Mouse (Mus musculus): ENCODE measurements around the gene Grhl1. TPM values are rescaled to one million over a fixed set of nuclear protein-coding genes. Genes with fewer than 3 reads are reported as not detected.

The Grhl1 gene
- polyA plus RNA-seq, 1 experiment, result 0.33 TPM

- WGBS, result 37% methylated on average over 2 of the region's 2 CpGs
- no peaks in the 10 kb centered on the region for H3K27me3 ChIP-seq (ENCODE audit: control insufficient read depth, insufficient read depth, low read length)
- no peak for TF ChIP-seq POLR2A (IDR thresholded peaks at IDR 0.05; ENCODE audit: low read depth, low read length)
- TF ChIP-seq CTCF (IDR thresholded peaks at IDR 0.05; ENCODE audit: extremely low read depth, insufficient read length, insufficient replicate concordance, low read depth, low read length), result peak; percentile 80; the same call in 1 of the 2 replicates
- H3K4me1 ChIP-seq (ENCODE audit: control insufficient read depth, insufficient read depth, insufficient read length, low read length), result no peaks in the 10 kb centered on the region
- no peak overlapping the region for H3K27ac ChIP-seq (ENCODE audit: insufficient read depth, low read depth, low read length)
- H3K4me3 ChIP-seq (ENCODE audit: low read depth, low read length), result no peak overlapping the region
- no peaks in the 10 kb centered on the region for H3K36me3 ChIP-seq (ENCODE audit: control insufficient read depth, insufficient read depth, low read length)
Measured at GRCm38 (mm10) chr12:24603266-24603665, 31.2 kb downstream of the Grhl1 start.

GRCm38 (mm10) chr12:24606166-24606565 lies 34.1 kb downstream of the Grhl1 start:
- WGBS, result 83% methylated on average over 10 of the region's 10 CpGs
- Histone ChIP-seq H3K27me3 (ENCODE audit: control insufficient read depth, insufficient read depth, low read length) (no peaks in the 10 kb centered on the region), H3K4me1 (ENCODE audit: control insufficient read depth, insufficient read depth, insufficient read length, low read length) (no peaks in the 10 kb centered on the region), H3K4me3 (ENCODE audit: low read depth, low read length) (no peak overlapping the region), H3K36me3 (ENCODE audit: control insufficient read depth, insufficient read depth, low read length) (no peaks in the 10 kb centered on the region), H3K27ac (ENCODE audit: insufficient read depth, low read depth, low read length) (no peak overlapping the region)
- TF ChIP-seq CTCF (IDR thresholded peaks at IDR 0.05; ENCODE audit: extremely low read depth, insufficient read length, insufficient replicate concordance, low read depth, low read length) (no peak), POLR2A (IDR thresholded peaks at IDR 0.05; ENCODE audit: low read depth, low read length) (no peak)

- no peaks in the 10 kb centered on the region for H3K4me1 ChIP-seq (ENCODE audit: control insufficient read depth, insufficient read depth, insufficient read length, low read length)
- TF ChIP-seq POLR2A (IDR thresholded peaks at IDR 0.05; ENCODE audit: low read depth, low read length) (no peak), CTCF (IDR thresholded peaks at IDR 0.05; ENCODE audit: extremely low read depth, insufficient read length, insufficient replicate concordance, low read depth, low read length) (no peak)
- no peak overlapping the region for H3K27ac ChIP-seq (ENCODE audit: insufficient read depth, low read depth, low read length)
- H3K36me3 ChIP-seq (ENCODE audit: control insufficient read depth, insufficient read depth, low read length), result 0 out of 2 replicates have a peak, but pooled peaks cover 2% of the 10 kb centered on the region
- no peak overlapping the region for H3K4me3 ChIP-seq (ENCODE audit: low read depth, low read length)
- WGBS, result 86% methylated on average over 6 of the region's 6 CpGs
- no peaks in the 10 kb centered on the region for H3K27me3 ChIP-seq (ENCODE audit: control insufficient read depth, insufficient read depth, low read length)
Measured at GRCm38 (mm10) chr12:24612591-24612990, 40.5 kb downstream of the Grhl1 start.

- Histone ChIP-seq H3K4me1 (ENCODE audit: control insufficient read depth, insufficient read depth, insufficient read length, low read length) (no peaks in the 10 kb centered on the region), H3K36me3 (ENCODE audit: control insufficient read depth, insufficient read depth, low read length) (0 out of 2 replicates have a peak, but pooled peaks cover 2% of the 10 kb centered on the region), H3K27ac (ENCODE audit: insufficient read depth, low read depth, low read length) (no peak overlapping the region), H3K27me3 (ENCODE audit: control insufficient read depth, insufficient read depth, low read length) (no peaks in the 10 kb centered on the region), H3K4me3 (ENCODE audit: low read depth, low read length) (no peak overlapping the region)
- TF ChIP-seq CTCF (IDR thresholded peaks at IDR 0.05; ENCODE audit: extremely low read depth, insufficient read length, insufficient replicate concordance, low read depth, low read length), result no peak
- TF ChIP-seq POLR2A (IDR thresholded peaks at IDR 0.05; ENCODE audit: low read depth, low read length), result no peak
- 67% methylated on average over 17 of the region's 17 CpGs for WGBS
Measured at GRCm38 (mm10) chr12:24614452-24615075, 42.5 kb downstream of the Grhl1 start.

- WGBS, result 46% methylated on average over 3 of the region's 3 CpGs
- Histone ChIP-seq H3K4me3 (ENCODE audit: low read depth, low read length) (no peak overlapping the region), H3K36me3 (ENCODE audit: control insufficient read depth, insufficient read depth, low read length) (0 out of 2 replicates have a peak, but pooled peaks cover 2% of the 10 kb centered on the region), H3K27ac (ENCODE audit: insufficient read depth, low read depth, low read length) (no peak overlapping the region), H3K4me1 (ENCODE audit: control insufficient read depth, insufficient read depth, insufficient read length, low read length) (no peaks in the 10 kb centered on the region), H3K27me3 (ENCODE audit: control insufficient read depth, insufficient read depth, low read length) (no peaks in the 10 kb centered on the region)
- no peak for TF ChIP-seq POLR2A (IDR thresholded peaks at IDR 0.05; ENCODE audit: low read depth, low read length)
- TF ChIP-seq CTCF (IDR thresholded peaks at IDR 0.05; ENCODE audit: extremely low read depth, insufficient read length, insufficient replicate concordance, low read depth, low read length), result no peak
Measured at GRCm38 (mm10) chr12:24615140-24615539, 43.1 kb downstream of the Grhl1 start.

GRCm38 (mm10) chr12:24619436-24619835 lies 47.4 kb downstream of the Grhl1 start:
- no peaks in the 10 kb centered on the region for H3K4me1 ChIP-seq (ENCODE audit: control insufficient read depth, insufficient read depth, insufficient read length, low read length)
- no peak overlapping the region for H3K27ac ChIP-seq (ENCODE audit: insufficient read depth, low read depth, low read length)
- no peak overlapping the region for H3K4me3 ChIP-seq (ENCODE audit: low read depth, low read length)
- no peaks in the 10 kb centered on the region for H3K27me3 ChIP-seq (ENCODE audit: control insufficient read depth, insufficient read depth, low read length)
- TF ChIP-seq POLR2A (IDR thresholded peaks at IDR 0.05; ENCODE audit: low read depth, low read length) (no peak), CTCF (IDR thresholded peaks at IDR 0.05; ENCODE audit: extremely low read depth, insufficient read length, insufficient replicate concordance, low read depth, low read length) (no peak)
- 34% methylated on average over 4 of the region's 4 CpGs for WGBS
- no peaks in the 10 kb centered on the region for H3K36me3 ChIP-seq (ENCODE audit: control insufficient read depth, insufficient read depth, low read length)

- Histone ChIP-seq H3K4me3 (ENCODE audit: low read depth, low read length) (no peak overlapping the region), H3K27ac (ENCODE audit: insufficient read depth, low read depth, low read length) (no peak overlapping the region), H3K27me3 (ENCODE audit: control insufficient read depth, insufficient read depth, low read length) (no peaks in the 10 kb centered on the region), H3K36me3 (ENCODE audit: control insufficient read depth, insufficient read depth, low read length) (no peaks in the 10 kb centered on the region), H3K4me1 (ENCODE audit: control insufficient read depth, insufficient read depth, insufficient read length, low read length) (no peaks in the 10 kb centered on the region)
- TF ChIP-seq POLR2A (IDR thresholded peaks at IDR 0.05; ENCODE audit: low read depth, low read length) (no peak), CTCF (IDR thresholded peaks at IDR 0.05; ENCODE audit: extremely low read depth, insufficient read length, insufficient replicate concordance, low read depth, low read length) (no peak)
- 60% methylated on average over 12 of the region's 12 CpGs for whole genome bisulfite sequencing
Measured at GRCm38 (mm10) chr12:24623486-24624251, 51.6 kb downstream of the Grhl1 start.

Measured in small intestine, adult 2 months (tissue).